Mouse (Mus musculus): Measurements from ENCODE around the gene Vmn2r7.

- no peak for TF ChIP-seq POLR2AphosphoS2 (IDR thresholded peaks at IDR 0.05; ENCODE audit: insufficient read length, low read depth)
- TF ChIP-seq POLR2A (IDR thresholded peaks at IDR 0.05; ENCODE audit: insufficient read length, low read depth): no peak
- TF ChIP-seq SRF (IDR thresholded peaks at IDR 0.05; ENCODE audit: control insufficient read depth, insufficient read length, low read depth): no peak
- no peak for TF ChIP-seq USF1 (IDR thresholded peaks at IDR 0.05; ENCODE audit: low read depth)
- no peak for TF ChIP-seq CEBPB (IDR thresholded peaks at IDR 0.05; ENCODE audit: insufficient read depth, poor library complexity, severe bottlenecking)
- TF ChIP-seq MAX (IDR thresholded peaks at IDR 0.05; ENCODE audit: low read depth): no peak
- TF ChIP-seq TCF12 (IDR thresholded peaks at IDR 0.05; ENCODE audit: insufficient read depth, poor library complexity, severe bottlenecking): no peak
- no peak for TF ChIP-seq TCF3 (IDR thresholded peaks at IDR 0.05; ENCODE audit: insufficient read length, low read depth)
These were observed 72.4 kb downstream of the Vmn2r7 start for GRCm38 (mm10) chr3:64772132-64772531.

Data from myocyte (in vitro differentiated cells).